Mouse (Mus musculus): ENCODE results near the gene Hif1an.

DNA sequence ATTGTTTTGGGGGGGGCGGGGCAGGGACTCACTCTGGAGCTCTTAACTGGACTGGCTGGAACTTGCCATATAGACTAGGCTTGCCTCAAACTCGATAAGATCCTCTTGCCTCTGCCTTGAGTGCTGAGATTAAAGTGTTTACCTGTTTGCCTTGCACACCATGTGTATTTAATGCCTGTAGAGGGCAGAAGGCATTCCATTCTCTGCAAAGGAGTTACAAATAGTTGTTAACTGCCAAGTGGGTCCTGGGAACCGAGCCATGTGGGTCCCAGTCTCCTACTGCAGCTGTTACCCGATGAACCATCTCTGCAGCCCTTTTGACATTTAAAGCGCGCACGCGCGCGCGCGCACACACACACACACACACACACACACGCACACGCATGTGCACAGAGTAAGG lies 1.4 kb downstream of the Hif1an start:
- no peak for TF ChIP-seq POLR2A (IDR thresholded peaks at IDR 0.05; ENCODE audit: insufficient read length, low read depth)
- TF ChIP-seq TCF12 (IDR thresholded peaks at IDR 0.05; ENCODE audit: insufficient read depth, poor library complexity, severe bottlenecking) = no peak
- TF ChIP-seq POLR2AphosphoS2 (IDR thresholded peaks at IDR 0.05; ENCODE audit: insufficient read length, low read depth) = no peak
- no peak for TF ChIP-seq MAX (IDR thresholded peaks at IDR 0.05; ENCODE audit: low read depth)
- no peak for TF ChIP-seq MYOD1 (IDR thresholded peaks at IDR 0.05; ENCODE audit: control insufficient read depth in 1 of 3, insufficient read length in 2 of 3, low read depth in 2 of 3)
- TF ChIP-seq USF1 (IDR thresholded peaks at IDR 0.05; ENCODE audit: low read depth) = no peak
- TF ChIP-seq E2F4 (IDR thresholded peaks at IDR 0.05; ENCODE audit: insufficient read depth) = no peak
- TF ChIP-seq CEBPB (IDR thresholded peaks at IDR 0.05; ENCODE audit: insufficient read depth, poor library complexity, severe bottlenecking) = no peak
- TF ChIP-seq SRF (IDR thresholded peaks at IDR 0.05; ENCODE audit: control insufficient read depth, insufficient read length, low read depth) = no peak

All from myocyte (in vitro differentiated cells).